Mouse (Mus musculus) lung, postnatal 0 days (tissue): ENCODE measurements at regions not wholly inside any gene's neighbourhood (a gene's known extent, or its start where the extent isn't known, plus 50 kb on each side); places are given as distances from the start of the nearest gene placed in this dataset.

Experiments
- CTCF ChIP-seq: IDR thresholded peaks from 2 replicates; pipeline ENCODE4 v1.5.1; 2016; ENCODE audit warnings: antibody characterized with exemption, mild to moderate bottlenecking
- EP300 ChIP-seq: IDR thresholded peaks from 2 replicates; pipeline ENCODE4 v1.6.1; 2016; ENCODE audit warnings: antibody characterized with exemption, mild to moderate bottlenecking, control low read depth

- TF ChIP-seq EP300 (no peak), CTCF (no peak)
These were observed 172.5 kb downstream of the Cand1 start for GRCm38 (mm10) chr10:119067366-119067765.
